Mouse (Mus musculus) myocyte (in vitro differentiated cells): ENCODE data around the gene Celf2.

Experiments used
- E2F4 ChIP-seq: IDR thresholded peaks from one replicate; pipeline ENCODE4 v1.6.1; 2011; ENCODE audit warnings: mild to moderate bottlenecking, control low read depth, moderate library complexity; ENCODE audit not compliant: insufficient read depth
- MAX ChIP-seq: IDR thresholded peaks from one replicate; pipeline ENCODE4 v1.6.1; 2011; ENCODE audit warnings: low read depth, mild to moderate bottlenecking, control low read depth
- POLR2A ChIP-seq: IDR thresholded peaks from one replicate; pipeline ENCODE4 v1.6.1; 2011; ENCODE audit warnings: low read depth, mild to moderate bottlenecking, control low read depth, moderate library complexity; ENCODE audit not compliant: insufficient read length
- POLR2AphosphoS2 ChIP-seq: IDR thresholded peaks from one replicate; pipeline ENCODE4 v1.6.1; 2011; ENCODE audit warnings: low read depth, control low read depth; ENCODE audit not compliant: insufficient read length
- REST ChIP-seq: IDR thresholded peaks from one replicate; pipeline ENCODE4 v1.6.1; 2011; ENCODE audit warnings: mild to moderate bottlenecking, control low read depth, moderate library complexity; ENCODE audit not compliant: insufficient read depth, insufficient read length
- SRF ChIP-seq: IDR thresholded peaks from one replicate; pipeline ENCODE4 v1.6.1; 2011; ENCODE audit warnings: low read depth; ENCODE audit not compliant: control insufficient read depth, insufficient read length
- TCF12 ChIP-seq: IDR thresholded peaks from one replicate; pipeline ENCODE4 v1.6.1; 2011; ENCODE audit warnings: mild to moderate bottlenecking, control low read depth; ENCODE audit not compliant: poor library complexity, insufficient read depth, severe bottlenecking
- TCF3 ChIP-seq: IDR thresholded peaks from one replicate; pipeline ENCODE4 v1.6.1; 2011; ENCODE audit warnings: low read depth, control low read depth; ENCODE audit not compliant: insufficient read length
- USF1 ChIP-seq: IDR thresholded peaks from one replicate; pipeline ENCODE4 v1.6.1; 2011; ENCODE audit warnings: low read depth, mild to moderate bottlenecking, control low read depth, moderate library complexity

DNA sequence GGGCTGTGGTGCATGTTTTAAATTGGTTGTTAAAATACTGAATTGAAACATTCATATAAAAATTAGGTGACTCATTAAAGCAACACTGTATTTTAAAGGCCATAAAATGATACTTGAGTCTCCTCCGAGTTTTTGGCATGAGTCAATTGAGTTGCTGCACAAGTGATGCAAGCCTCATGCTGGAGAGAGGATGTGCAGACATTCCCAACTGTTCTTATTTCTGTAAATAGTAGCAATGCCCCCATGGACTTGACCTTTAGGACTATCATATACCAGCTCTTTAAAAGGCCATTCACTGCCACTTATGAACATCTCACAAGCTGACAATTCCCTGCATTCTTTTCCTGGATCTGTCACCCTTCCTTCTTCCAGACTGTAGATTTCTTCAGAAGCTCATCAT lies 10.1 kb upstream of the Celf2 start:
- TF ChIP-seq TCF12 (no peak), TCF3 (no peak), POLR2A (no peak), REST (no peak), E2F4 (no peak), MAX (no peak), POLR2AphosphoS2 (no peak), USF1 (no peak), SRF (no peak)
